Mouse (Mus musculus): Measurements from ENCODE around the gene Gabrr2. TPM values are rescaled to one million over a fixed set of nuclear protein-coding genes. Genes with fewer than 3 reads are reported as not detected.
A peak's percentile ranks its signal among the peaks of the same experiment; 100 is the strongest.

The Gabrr2 gene
- polyA plus RNA-seq, 1 experiment, result 0.59 TPM

- TF ChIP-seq POLR2A (IDR thresholded peaks at IDR 0.05; ENCODE audit: borderline replicate concordance, extremely low read depth, insufficient read depth, insufficient read length, poor library complexity, severe bottlenecking) (no peak), CTCF (IDR thresholded peaks at IDR 0.05; ENCODE audit: borderline replicate concordance, extremely low read depth, insufficient read depth, insufficient read length) (no peak)
Measured at GRCm38 (mm10) chr4:33052650-33053049, 10.1 kb upstream of the Gabrr2 start.

GRCm38 (mm10) chr4:33054426-33054825 is 8.4 kb upstream of the Gabrr2 start:
- no peak for DNase-seq (ENCODE audit: low read depth)
- TF ChIP-seq CTCF (IDR thresholded peaks at IDR 0.05; ENCODE audit: borderline replicate concordance, extremely low read depth, insufficient read depth, insufficient read length) (no peak), POLR2A (IDR thresholded peaks at IDR 0.05; ENCODE audit: borderline replicate concordance, extremely low read depth, insufficient read depth, insufficient read length, poor library complexity, severe bottlenecking) (no peak)

More at GRCm38 (mm10) chr4:33052650-33053049, 10.1 kb upstream of the Gabrr2 start:
- peak; percentile 31 for DNase-seq (ENCODE audit: low read depth)

- DNase-seq (ENCODE audit: low read depth), result no peak
- TF ChIP-seq CTCF (IDR thresholded peaks at IDR 0.05; ENCODE audit: borderline replicate concordance, extremely low read depth, insufficient read depth, insufficient read length) (no peak), POLR2A (IDR thresholded peaks at IDR 0.05; ENCODE audit: borderline replicate concordance, extremely low read depth, insufficient read depth, insufficient read length, poor library complexity, severe bottlenecking) (no peak)
Measured at GRCm38 (mm10) chr4:33056317-33056716, 6.5 kb upstream of the Gabrr2 start.

DNA sequence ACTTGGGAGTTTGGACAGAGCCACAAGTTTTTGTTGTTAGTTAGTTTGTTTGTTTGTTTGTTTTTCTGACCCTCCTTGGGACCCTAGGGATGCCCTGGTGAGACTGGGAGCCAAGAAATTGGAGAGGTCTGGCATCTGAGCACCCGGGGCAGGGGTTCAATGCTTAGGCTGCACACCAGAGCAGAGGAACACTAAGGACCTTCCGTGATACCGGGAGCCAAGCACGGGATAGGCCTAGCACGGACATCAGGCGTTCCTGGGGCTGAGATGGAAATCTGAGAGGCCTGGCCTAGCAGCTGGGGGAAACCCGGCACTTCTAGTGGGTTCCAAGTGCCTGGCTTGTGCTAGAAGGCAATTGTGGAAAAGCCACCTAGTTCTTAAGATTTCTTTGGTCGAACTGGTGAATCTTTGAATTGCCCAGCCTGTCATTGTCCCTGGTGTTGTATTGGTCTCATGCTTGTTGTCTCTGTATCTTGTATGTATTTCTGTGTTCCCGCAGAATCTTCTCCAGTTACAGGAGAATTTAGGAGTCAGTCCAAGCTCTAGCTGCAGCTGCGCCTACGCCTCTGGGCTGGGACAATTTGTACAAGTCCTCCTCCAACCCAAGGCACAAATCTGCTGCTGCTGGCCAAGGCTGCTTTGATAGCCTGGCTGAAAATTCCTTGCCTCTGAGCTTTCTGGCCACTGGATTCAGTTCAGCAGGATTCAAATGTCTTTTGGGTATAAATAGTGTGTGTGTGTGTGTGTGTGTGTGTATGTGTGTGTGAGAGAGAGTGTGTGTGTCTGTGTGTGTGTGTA is 4.7 kb upstream of the Gabrr2 start:
- DNase-seq (ENCODE audit: low read depth), result no peak
- no peak for TF ChIP-seq POLR2A (IDR thresholded peaks at IDR 0.05; ENCODE audit: borderline replicate concordance, extremely low read depth, insufficient read depth, insufficient read length, poor library complexity, severe bottlenecking)
- no peak for TF ChIP-seq CTCF (IDR thresholded peaks at IDR 0.05; ENCODE audit: borderline replicate concordance, extremely low read depth, insufficient read depth, insufficient read length)

GRCm38 (mm10) chr4:33061158-33061557 is 1.6 kb upstream of the Gabrr2 start:
- no peak for TF ChIP-seq POLR2A (IDR thresholded peaks at IDR 0.05; ENCODE audit: borderline replicate concordance, extremely low read depth, insufficient read depth, insufficient read length, poor library complexity, severe bottlenecking)
- no peak for TF ChIP-seq CTCF (IDR thresholded peaks at IDR 0.05; ENCODE audit: borderline replicate concordance, extremely low read depth, insufficient read depth, insufficient read length)
- DNase-seq (ENCODE audit: low read depth), result no peak

GRCm38 (mm10) chr4:33064986-33065385 is 2.2 kb downstream of the Gabrr2 start:
- TF ChIP-seq POLR2A (IDR thresholded peaks at IDR 0.05; ENCODE audit: borderline replicate concordance, extremely low read depth, insufficient read depth, insufficient read length, poor library complexity, severe bottlenecking) (no peak), CTCF (IDR thresholded peaks at IDR 0.05; ENCODE audit: borderline replicate concordance, extremely low read depth, insufficient read depth, insufficient read length) (no peak)

DNA sequence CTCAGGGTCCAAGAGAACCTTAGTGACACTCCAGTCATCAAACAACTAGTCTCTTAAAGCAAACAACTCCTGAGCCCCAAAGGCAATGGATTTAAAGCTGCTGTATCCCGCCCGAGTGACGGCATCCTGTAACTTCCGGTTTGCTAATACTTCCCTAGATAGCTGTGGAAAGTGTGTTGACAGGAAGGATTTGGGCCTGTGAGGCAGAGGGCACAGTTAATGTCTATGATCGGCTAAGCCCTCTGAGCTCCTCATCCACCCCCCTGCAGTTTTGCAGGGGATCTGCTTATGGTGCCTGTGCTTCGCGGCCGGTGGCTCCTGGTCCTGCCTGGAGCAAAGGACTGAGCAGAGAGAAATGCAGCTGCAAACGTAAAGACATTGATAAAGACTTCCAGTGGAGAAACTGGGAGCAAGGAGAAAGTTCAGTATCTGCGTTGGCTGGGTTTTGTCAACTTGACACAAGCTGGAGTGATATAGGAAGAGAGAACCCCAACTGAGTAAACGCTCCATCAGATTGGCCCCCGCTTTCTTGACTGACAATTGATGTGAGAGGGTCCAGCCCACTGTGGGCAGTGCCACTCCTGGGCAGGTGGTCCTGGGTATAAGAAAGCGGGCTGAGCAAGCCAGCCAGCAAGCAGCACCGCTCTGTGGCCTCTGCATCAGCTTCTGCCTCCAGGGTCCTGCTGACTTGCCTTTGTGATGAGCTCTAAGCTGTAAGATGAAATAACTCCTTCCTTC is 3.6 kb downstream of the Gabrr2 start:
- TF ChIP-seq CTCF (IDR thresholded peaks at IDR 0.05; ENCODE audit: borderline replicate concordance, extremely low read depth, insufficient read depth, insufficient read length), result no peak
- no peak for TF ChIP-seq POLR2A (IDR thresholded peaks at IDR 0.05; ENCODE audit: borderline replicate concordance, extremely low read depth, insufficient read depth, insufficient read length, poor library complexity, severe bottlenecking)

More at GRCm38 (mm10) chr4:33064986-33065385, 2.2 kb downstream of the Gabrr2 start:
- no peak for DNase-seq (ENCODE audit: low read depth)

DNA sequence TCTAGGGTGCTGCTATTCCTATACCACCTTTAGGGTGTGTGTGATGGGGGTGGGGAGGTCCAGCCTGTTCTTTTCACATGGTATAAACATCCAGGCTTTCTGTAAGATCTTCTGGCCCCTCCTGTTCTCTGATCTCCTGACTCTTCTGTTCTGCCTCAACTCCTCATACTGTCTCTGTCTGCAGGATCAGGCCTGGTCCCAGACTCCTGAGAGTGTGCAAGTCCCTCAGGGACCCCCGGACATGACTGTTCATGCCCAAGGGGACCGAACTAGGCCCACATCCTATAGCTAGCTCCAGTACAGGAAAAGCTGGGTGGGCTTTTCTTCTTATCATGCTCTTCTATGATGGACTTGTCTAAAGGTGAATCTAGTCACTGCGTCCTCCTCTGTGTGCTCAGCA is 4.5 kb downstream of the Gabrr2 start:
- TF ChIP-seq CTCF (IDR thresholded peaks at IDR 0.05; ENCODE audit: borderline replicate concordance, extremely low read depth, insufficient read depth, insufficient read length) (no peak), POLR2A (IDR thresholded peaks at IDR 0.05; ENCODE audit: borderline replicate concordance, extremely low read depth, insufficient read depth, insufficient read length, poor library complexity, severe bottlenecking) (no peak)
- DNase-seq (ENCODE audit: low read depth), result no peak

More for the DNA sequence above, 3.6 kb downstream of the Gabrr2 start:
- no peak for DNase-seq (ENCODE audit: low read depth)

DNA sequence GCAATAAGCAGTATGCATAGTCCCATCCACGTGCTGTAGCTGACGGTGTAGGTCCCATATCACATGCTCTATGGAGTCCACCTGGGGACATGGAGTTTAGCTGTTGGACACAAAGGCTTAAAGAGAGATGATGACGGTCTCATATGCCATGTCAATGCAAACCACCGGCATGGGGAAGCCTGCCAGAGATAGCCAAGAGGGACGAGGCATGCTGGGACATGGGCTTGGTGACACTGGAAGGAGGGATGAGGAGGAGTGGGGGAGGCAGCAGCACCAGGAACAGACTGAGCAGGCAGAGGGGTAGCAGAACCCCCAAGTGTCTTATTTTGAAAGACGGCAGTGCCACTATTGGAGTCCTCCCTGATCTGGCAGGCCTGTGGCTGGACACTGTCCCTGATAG is 5.0 kb downstream of the Gabrr2 start:
- TF ChIP-seq CTCF (IDR thresholded peaks at IDR 0.05; ENCODE audit: borderline replicate concordance, extremely low read depth, insufficient read depth, insufficient read length) (no peak), POLR2A (IDR thresholded peaks at IDR 0.05; ENCODE audit: borderline replicate concordance, extremely low read depth, insufficient read depth, insufficient read length, poor library complexity, severe bottlenecking) (no peak)
- DNase-seq (ENCODE audit: low read depth), result no peak

DNA sequence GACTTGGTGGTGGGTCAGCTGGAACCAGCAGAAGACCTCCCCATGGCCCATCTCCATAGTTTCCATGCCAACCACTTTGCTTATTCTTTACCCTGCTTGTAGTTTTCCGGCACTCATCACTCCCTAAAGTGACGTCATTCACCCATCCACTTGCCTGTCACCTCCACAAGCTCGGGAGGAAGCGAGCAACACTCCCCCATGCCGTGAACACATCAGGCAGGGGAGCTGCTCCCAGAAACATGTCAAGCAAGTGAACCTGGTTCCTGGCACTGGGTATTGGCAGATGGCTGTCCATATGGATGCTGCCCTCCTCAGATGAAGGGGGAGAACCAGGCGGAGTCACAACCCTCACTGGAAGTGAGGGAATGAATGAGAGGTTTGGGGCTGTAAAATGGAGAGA is 6.1 kb downstream of the Gabrr2 start:
- peak; percentile 82 for DNase-seq (ENCODE audit: low read depth)
- TF ChIP-seq POLR2A (IDR thresholded peaks at IDR 0.05; ENCODE audit: borderline replicate concordance, extremely low read depth, insufficient read depth, insufficient read length, poor library complexity, severe bottlenecking), result no peak
- no peak for TF ChIP-seq CTCF (IDR thresholded peaks at IDR 0.05; ENCODE audit: borderline replicate concordance, extremely low read depth, insufficient read depth, insufficient read length)

DNA sequence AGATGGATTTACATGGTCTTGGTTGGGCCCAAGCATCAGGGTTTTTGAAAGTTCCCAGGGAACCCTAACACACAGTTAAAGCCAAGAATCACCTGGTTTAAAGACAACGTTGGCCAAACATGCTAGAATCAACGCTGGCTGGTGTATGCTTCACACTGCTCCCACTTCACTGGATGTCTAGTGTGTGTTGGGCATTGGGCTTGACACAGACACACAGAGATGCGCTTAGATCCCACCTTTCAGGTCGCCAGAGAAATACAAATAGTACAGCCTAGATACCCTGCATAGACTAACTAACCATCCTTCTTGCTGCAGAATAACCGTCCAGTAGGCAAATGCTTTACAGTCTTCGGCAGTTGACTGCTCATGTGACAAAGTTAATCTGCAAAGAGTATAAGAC is 7.5 kb downstream of the Gabrr2 start:
- no peak for DNase-seq (ENCODE audit: low read depth)
- TF ChIP-seq CTCF (IDR thresholded peaks at IDR 0.05; ENCODE audit: borderline replicate concordance, extremely low read depth, insufficient read depth, insufficient read length) (no peak), POLR2A (IDR thresholded peaks at IDR 0.05; ENCODE audit: borderline replicate concordance, extremely low read depth, insufficient read depth, insufficient read length, poor library complexity, severe bottlenecking) (no peak)

All from brain, embryonic 14.5 days (tissue).